Mouse (Mus musculus) NIH3T3 (cell line): ENCODE measurements around the gene Mfap5.
"Not testable (repeated sequence)": the region's sequence is repeated elsewhere in the genome, so short reads cannot be mapped to it uniquely, and the experiment has no call there.

ENCODE experiments used
- DNase-seq: peaks from one replicate; pipeline ENCODE4 v3.0.0-alpha.2; 2012; ENCODE audit warnings: low read depth

Mfap5 gene

GRCm38 (mm10) chr6:122505545-122505944, at the start of gene Mfap5:
Gene Mfap5, plus strand, starts transcription at chr6:122505845.
- DNase-seq, result no peak

GRCm38 (mm10) chr6:122458946-122459693, 46.5 kb upstream of the Mfap5 start:
- DNase-seq, result no peak

GRCm38 (mm10) chr6:122466092-122466713, 39.4 kb upstream of the Mfap5 start:
- peak; percentile 44 for DNase-seq

GRCm38 (mm10) chr6:122469030-122469640, 36.5 kb upstream of the Mfap5 start:
- peak; percentile 25 for DNase-seq

- no peak for DNase-seq
Measured at GRCm38 (mm10) chr6:122470240-122470639, 35.4 kb upstream of the Mfap5 start.

GRCm38 (mm10) chr6:122471461-122471860, 34.2 kb upstream of the Mfap5 start:
- not testable (repeated sequence) for DNase-seq

- DNase-seq, result no peak
Measured at GRCm38 (mm10) chr6:122478062-122478461, 27.6 kb upstream of the Mfap5 start.

GRCm38 (mm10) chr6:122485401-122486296, 20.0 kb upstream of the Mfap5 start:
- no peak for DNase-seq

GRCm38 (mm10) chr6:122486297-122487117, 19.1 kb upstream of the Mfap5 start:
- DNase-seq, result no peak

GRCm38 (mm10) chr6:122490929-122491512, 14.6 kb upstream of the Mfap5 start:
- peak; percentile 58 for DNase-seq

- DNase-seq, result peak; percentile 94
Measured at GRCm38 (mm10) chr6:122491557-122491956, 14.1 kb upstream of the Mfap5 start.

GRCm38 (mm10) chr6:122492479-122492878, 13.2 kb upstream of the Mfap5 start:
- no peak for DNase-seq

GRCm38 (mm10) chr6:122493799-122494472, 11.7 kb upstream of the Mfap5 start:
- no peak for DNase-seq

- DNase-seq, result peak; percentile 87
Measured at GRCm38 (mm10) chr6:122495082-122495881, 10.4 kb upstream of the Mfap5 start.

- peak; percentile 73 for DNase-seq
Measured at GRCm38 (mm10) chr6:122496501-122496900, 9.1 kb upstream of the Mfap5 start.

GRCm38 (mm10) chr6:122498661-122499060, 7.0 kb upstream of the Mfap5 start, which contains the start of gene Rimklb:
Gene Rimklb, minus strand, starts transcription at chr6:122498761.
- no peak for DNase-seq

GRCm38 (mm10) chr6:122505041-122505440, 604 bp upstream of the Mfap5 start:
- no peak for DNase-seq

- peak; percentile 54 for DNase-seq
Measured at GRCm38 (mm10) chr6:122508494-122508893, 2.8 kb downstream of the Mfap5 start.
